8 mouse cellular contexts compared by ENCODE assay signal in genomic region chr13:119341833-119342232, GRCm38 (mm10).
DNase-seq lines count a peak whose midpoint lies in the region; ATAC-seq lines count a peak whose summit lies in the region.

No protein-coding gene starts in this region.

- no peaks in the 10 kb centered on the region for H3K9me3 ChIP-seq in heart, embryonic 10.5 days
- H3K9me3 ChIP-seq in embryonic facial prominence, embryonic 11.5 days (replicated peaks; ENCODE audit: control insufficient read depth, low read length), result no peaks in the 10 kb centered on the region
- H3K9me3 ChIP-seq in midbrain, embryonic 14.5 days (ENCODE audit: control insufficient read depth, low read length), result no peaks in the 10 kb centered on the region

- peak; percentile 47 to 60 for DNase-seq in heart, postnatal 10 days
- no peak for DNase-seq in heart, embryonic 10.5 days (ENCODE audit: low spot score)
- DNase-seq in 3T3-L1 (ENCODE audit: low read depth, low spot score), result peak; percentile 76
- peak; percentile 67 for DNase-seq in NIH3T3 (ENCODE audit: low read depth)
- DNase-seq in embryonic facial prominence, embryonic 11.5 days (ENCODE audit: low spot score), result peak; percentile 68
- DNase-seq in kidney, postnatal 36 days, result peak; percentile 19 to 78
- peak; percentile 63 for DNase-seq in midbrain, embryonic 14.5 days
- no peak for DNase-seq in cerebellum, adult 11-12 months

- H3K4me3 ChIP-seq in heart, embryonic 10.5 days, result no peak overlapping the region
- H3K4me3 ChIP-seq in embryonic facial prominence, embryonic 11.5 days (ENCODE audit: low read depth, low read length), result no peak overlapping the region
- no peak overlapping the region for H3K4me3 ChIP-seq in midbrain, embryonic 14.5 days (replicated peaks; ENCODE audit: low read depth, low read length)

- intact Hi-C loops in heart, postnatal 10 days (cut with DNase I), result no loop called here

- no peak overlapping the region for H3K9ac ChIP-seq in embryonic facial prominence, embryonic 11.5 days (replicated peaks; ENCODE audit: low read length)
- H3K9ac ChIP-seq in midbrain, embryonic 14.5 days (replicated peaks; ENCODE audit: low read length), result no peak overlapping the region

- H3K27me3 ChIP-seq in heart, embryonic 10.5 days (ENCODE audit: insufficient read depth, poor library complexity, severe bottlenecking), result no peaks in the 10 kb centered on the region
- H3K27me3 ChIP-seq in embryonic facial prominence, embryonic 11.5 days (ENCODE audit: control insufficient read depth, insufficient read depth, low read length), result no peaks in the 10 kb centered on the region
- no peaks in the 10 kb centered on the region for H3K27me3 ChIP-seq in midbrain, embryonic 14.5 days (ENCODE audit: control insufficient read depth, insufficient read depth, low read length)

- no peak overlapping the region for H3K27ac ChIP-seq in heart, embryonic 10.5 days
- no peak overlapping the region for H3K27ac ChIP-seq in embryonic facial prominence, embryonic 11.5 days (replicated peaks; ENCODE audit: low read depth, low read length)
- H3K27ac ChIP-seq in midbrain, embryonic 14.5 days (replicated peaks; ENCODE audit: low read depth, low read length), result no peak overlapping the region

- H3K4me1 ChIP-seq in heart, embryonic 10.5 days, result no peaks in the 10 kb centered on the region
- H3K4me1 ChIP-seq in embryonic facial prominence, embryonic 11.5 days (ENCODE audit: control insufficient read depth, insufficient read depth, low read length), result no peaks in the 10 kb centered on the region
- no peaks in the 10 kb centered on the region for H3K4me1 ChIP-seq in midbrain, embryonic 14.5 days (ENCODE audit: control insufficient read depth, insufficient read depth, low read length)

- H3K36me3 ChIP-seq in heart, embryonic 10.5 days, result peaks cover 28% of the 10 kb centered on the region
- H3K36me3 ChIP-seq in embryonic facial prominence, embryonic 11.5 days (replicated peaks; ENCODE audit: control insufficient read depth, insufficient read depth, low read depth, low read length), result no peaks in the 10 kb centered on the region
- peaks cover 13% of the 10 kb centered on the region for H3K36me3 ChIP-seq in midbrain, embryonic 14.5 days (ENCODE audit: control insufficient read depth, insufficient read depth, low read length)

- 0 out of 2 replicates have a peak, but pooled peaks have one; percentile 56 for ATAC-seq in embryonic facial prominence, embryonic 11.5 days (replicated peaks; ENCODE audit: insufficient number of reproducible peaks, low FRiP score, low TSS enrichment, low read depth)
- ATAC-seq in midbrain, embryonic 14.5 days (ENCODE audit: low FRiP score, low TSS enrichment), result no peak

- WGBS in heart, embryonic 10.5 days, result 36% methylated on average over 2 of the region's 2 CpGs
- WGBS in embryonic facial prominence, embryonic 11.5 days, result 29% methylated on average over 2 of the region's 2 CpGs
- 37% methylated on average over 2 of the region's 2 CpGs for WGBS in midbrain, embryonic 14.5 days

- H3K4me2 ChIP-seq in embryonic facial prominence, embryonic 11.5 days (ENCODE audit: low read depth, low read length), result no peak overlapping the region
- H3K4me2 ChIP-seq in midbrain, embryonic 14.5 days (ENCODE audit: low read length), result no peak overlapping the region

Comparison
In these comparisons a context has a peak if more than half of its experiments do, and no peak if none do; other contexts are left out.
1. DNase-seq: peak in heart, postnatal 10 days (2 of 2), 3T3-L1 (single experiment), NIH3T3 (single experiment), embryonic facial prominence, embryonic 11.5 days (single experiment), kidney, postnatal 36 days (2 of 2) and midbrain, embryonic 14.5 days (single experiment); none in heart, embryonic 10.5 days (single experiment) and cerebellum, adult 11-12 months (single experiment).